Mouse (Mus musculus) embryonic facial prominence, embryonic 15.5 days (tissue): ENCODE results near the gene Itgb2. TPM values are rescaled to one million over a fixed set of nuclear protein-coding genes. Genes with fewer than 3 reads are reported as not detected.

Source experiments
- ATAC-seq: fragments of 200-750 bp; cut with Nextera tagmentation; 2 replicates; pipeline ENCODE4 v1.8.0; 2017; ENCODE audit warnings: low read depth, moderate TSS enrichment; ENCODE audit not compliant: insufficient number of reproducible peaks, low FRiP score, low TSS enrichment
- H3K27ac ChIP-seq: fragments of 300-500 bp; sonication (generic); replicated peaks from 2 replicates; pipeline ENCODE4 v1.5.1; 2015; ENCODE audit warnings: mild to moderate bottlenecking, inconsistent platforms
- H3K27me3 ChIP-seq: fragments of 300-500 bp; sonication (generic); 2 replicates; pipeline ENCODE4 v1.6.1; 2015; ENCODE audit warnings: inconsistent platforms
- H3K36me3 ChIP-seq: fragments of 300-500 bp; sonication (generic); 2 replicates; pipeline ENCODE4 v1.6.1; 2015; ENCODE audit warnings: mild to moderate bottlenecking, inconsistent platforms
- H3K4me1 ChIP-seq: fragments of 300-500 bp; sonication (generic); 2 replicates; pipeline ENCODE4 v1.6.1; 2015; ENCODE audit warnings: inconsistent platforms
- H3K4me2 ChIP-seq: fragments of 300-500 bp; sonication (generic); replicated peaks from 2 replicates; pipeline ENCODE4 v1.6.1; 2015; ENCODE audit warnings: mild to moderate bottlenecking, inconsistent platforms
- H3K4me3 ChIP-seq: fragments of 300-500 bp; sonication (generic); replicated peaks from 2 replicates; pipeline ENCODE4 v1.5.1; 2015; ENCODE audit warnings: mild to moderate bottlenecking, inconsistent platforms
- H3K9ac ChIP-seq: fragments of 300-500 bp; sonication (generic); 2 replicates; pipeline ENCODE4 v1.6.1; 2015; ENCODE audit warnings: inconsistent platforms
- H3K9me3 ChIP-seq: fragments of 300-500 bp; sonication (generic); replicated peaks from 2 replicates; pipeline ENCODE4 v1.6.1; 2016; ENCODE audit warnings: inconsistent platforms
- WGBS: fragments of 180-500 bp; shearing (Covaris S2); methylation state at CpG from one replicate; pipeline ENCODE4 v1.1.7; 2015; 5-methylcytosine and 5-hydroxymethylcytosine counted together
- polyA plus RNA-seq: library from polyadenylated mRNA; unstranded; fragments of >200 nt; fragmentation: Nextera tagmentation; extraction: Ambion mirVana; gene quantifications from 2 replicates; pipeline ENCODE4 v1.2.1, GENCODE M21; 2015

Itgb2 gene
- polyA plus RNA-seq, 1 experiment from 2014 or later: 2.8 TPM

- Histone ChIP-seq H3K36me3 (no peaks in the 10 kb centered on the region), H3K9ac (no peak overlapping the region), H3K27me3 (no peaks in the 10 kb centered on the region), H3K4me3 (no peak overlapping the region), H3K27ac (no peak overlapping the region), H3K9me3 (no peaks in the 10 kb centered on the region), H3K4me1 (no peaks in the 10 kb centered on the region), H3K4me2 (no peak overlapping the region)
- WGBS: 77% methylated on average over 11 of the region's 11 CpGs
- ATAC-seq: no peak
These were observed 7.5 kb downstream of the Itgb2 start for GRCm38 (mm10) chr10:77537215-77538209.

GRCm38 (mm10) chr10:77539320-77539945, 9.4 kb downstream of the Itgb2 start:
- Histone ChIP-seq H3K4me1 (no peaks in the 10 kb centered on the region), H3K4me2 (no peak overlapping the region), H3K27me3 (no peaks in the 10 kb centered on the region), H3K27ac (no peak overlapping the region), H3K36me3 (no peaks in the 10 kb centered on the region), H3K4me3 (no peak overlapping the region), H3K9me3 (no peaks in the 10 kb centered on the region), H3K9ac (no peak overlapping the region)
- WGBS: 76% methylated on average over 7 of the region's 7 CpGs
- no peak for ATAC-seq

DNA sequence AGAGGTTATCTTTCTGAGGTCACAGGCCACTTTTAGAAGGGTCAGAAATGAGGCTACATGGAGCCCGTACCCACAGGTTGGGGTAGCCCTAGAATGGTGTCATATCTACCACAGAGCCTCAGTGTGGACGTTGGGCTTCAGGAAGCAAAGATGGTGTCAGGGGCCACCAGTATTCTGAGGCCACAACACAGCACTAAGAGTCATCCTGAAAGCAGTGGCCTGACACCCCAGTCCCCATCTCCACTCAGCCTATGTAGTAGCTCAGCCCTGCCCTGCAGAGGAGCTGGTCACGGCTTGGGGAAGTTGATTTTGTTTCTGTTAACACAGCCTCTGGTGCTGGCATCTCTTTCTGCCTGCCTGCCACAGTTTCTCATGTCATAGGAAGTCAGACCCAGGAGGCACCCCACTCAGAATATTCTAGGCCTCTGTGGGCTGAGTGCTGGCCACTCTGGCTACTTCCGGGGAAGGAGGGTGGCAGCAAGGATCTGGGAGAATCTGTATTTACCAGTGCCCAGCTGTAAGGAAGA, 10.6 kb downstream of the Itgb2 start:
- no peak for ATAC-seq
- Histone ChIP-seq H3K9ac (no peak overlapping the region), H3K9me3 (no peaks in the 10 kb centered on the region), H3K27ac (no peak overlapping the region), H3K4me2 (no peak overlapping the region), H3K36me3 (no peaks in the 10 kb centered on the region), H3K4me1 (no peaks in the 10 kb centered on the region), H3K4me3 (no peak overlapping the region), H3K27me3 (no peaks in the 10 kb centered on the region)
- WGBS: 71% methylated on average over 4 of the region's 4 CpGs

- WGBS: 72% methylated on average over 10 of the region's 10 CpGs
- Histone ChIP-seq H3K4me3 (no peak overlapping the region), H3K9me3 (no peaks in the 10 kb centered on the region), H3K36me3 (no peaks in the 10 kb centered on the region), H3K9ac (no peak overlapping the region), H3K27me3 (no peaks in the 10 kb centered on the region), H3K4me2 (no peak overlapping the region), H3K27ac (no peak overlapping the region), H3K4me1 (no peaks in the 10 kb centered on the region)
- ATAC-seq: no peak
These were observed 12.0 kb downstream of the Itgb2 start for GRCm38 (mm10) chr10:77541864-77542666.

DNA sequence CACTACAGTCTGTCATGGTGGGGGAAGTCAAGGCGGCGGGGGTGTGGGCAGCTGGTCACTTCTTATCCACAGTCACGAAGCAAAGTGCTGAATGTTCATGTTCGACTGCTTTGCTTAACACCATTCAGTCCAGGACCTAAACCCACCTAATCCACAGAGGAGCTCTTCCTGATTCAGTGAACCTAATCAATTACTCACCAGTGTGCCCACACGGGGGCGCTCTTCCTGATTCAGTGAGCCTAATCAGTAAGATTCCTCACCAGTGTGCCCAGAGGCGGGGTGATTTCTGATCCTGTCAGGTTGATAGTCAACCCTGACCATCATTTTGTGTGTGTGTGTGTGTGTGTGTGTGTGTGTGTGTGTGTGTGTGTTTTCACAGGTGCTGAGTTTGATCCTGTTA, 13.2 kb downstream of the Itgb2 start:
- H3K4me3 ChIP-seq: no peak overlapping the region
- H3K9ac ChIP-seq: no peak overlapping the region
- H3K4me2 ChIP-seq: no peak overlapping the region
- H3K4me1 ChIP-seq: no peaks in the 10 kb centered on the region
- H3K27ac ChIP-seq: no peak overlapping the region
- no peaks in the 10 kb centered on the region for H3K27me3 ChIP-seq
- 43% methylated on average over 7 of the region's 7 CpGs for WGBS
- no peaks in the 10 kb centered on the region for H3K9me3 ChIP-seq
- no peak for ATAC-seq
- no peaks in the 10 kb centered on the region for H3K36me3 ChIP-seq

GRCm38 (mm10) chr10:77544916-77545315, 14.9 kb downstream of the Itgb2 start:
- no peak overlapping the region for H3K9ac ChIP-seq
- no peak overlapping the region for H3K4me3 ChIP-seq
- H3K27ac ChIP-seq: no peak overlapping the region
- no peaks in the 10 kb centered on the region for H3K27me3 ChIP-seq
- no peak overlapping the region for H3K4me2 ChIP-seq
- 77% methylated on average over 5 of the region's 5 CpGs for WGBS
- H3K4me1 ChIP-seq: no peaks in the 10 kb centered on the region
- no peaks in the 10 kb centered on the region for H3K9me3 ChIP-seq
- no peaks in the 10 kb centered on the region for H3K36me3 ChIP-seq
- ATAC-seq: no peak

DNA sequence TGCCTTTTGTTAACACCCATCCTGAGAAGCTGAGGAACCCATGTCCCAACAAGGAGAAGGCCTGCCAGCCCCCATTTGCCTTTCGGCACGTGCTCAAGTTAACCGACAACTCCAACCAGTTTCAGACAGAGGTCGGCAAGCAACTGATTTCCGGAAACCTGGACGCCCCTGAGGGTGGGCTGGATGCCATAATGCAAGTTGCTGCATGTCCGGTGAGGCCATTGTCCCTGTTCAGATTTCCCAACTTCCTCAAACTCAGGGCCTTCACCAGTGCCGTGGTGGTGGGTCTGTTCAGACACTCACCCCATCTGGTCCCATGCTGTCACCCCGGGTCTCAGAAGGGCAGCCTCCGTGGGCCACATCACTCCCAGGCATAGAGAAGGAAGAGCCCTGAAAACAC, 18.5 kb downstream of the Itgb2 start:
- H3K9me3 ChIP-seq: no peaks in the 10 kb centered on the region
- WGBS: 69% methylated on average over 10 of the region's 10 CpGs
- no peak overlapping the region for H3K4me2 ChIP-seq
- no peak for ATAC-seq
- H3K36me3 ChIP-seq: no peaks in the 10 kb centered on the region
- no peaks in the 10 kb centered on the region for H3K27me3 ChIP-seq
- H3K4me3 ChIP-seq: no peak overlapping the region
- H3K9ac ChIP-seq: no peak overlapping the region
- H3K27ac ChIP-seq: no peak overlapping the region
- no peaks in the 10 kb centered on the region for H3K4me1 ChIP-seq

DNA sequence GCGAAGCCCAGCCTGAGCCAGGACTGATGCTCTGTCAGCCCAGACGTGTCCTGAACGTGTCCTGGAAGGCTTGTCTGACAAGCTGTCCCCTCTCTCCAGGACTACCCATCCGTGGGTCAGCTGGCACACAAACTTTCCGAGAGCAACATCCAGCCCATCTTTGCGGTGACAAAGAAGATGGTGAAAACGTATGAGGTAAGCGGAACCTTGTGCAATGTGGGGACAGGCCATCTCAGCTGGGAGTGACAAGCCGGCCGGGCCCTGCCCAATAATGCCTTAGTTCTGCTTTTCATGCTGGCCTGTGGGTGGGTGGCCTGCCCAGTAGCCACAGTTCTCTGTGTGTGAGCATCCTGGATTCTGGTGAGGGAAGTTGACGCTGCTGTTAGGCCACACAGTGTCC, 20.8 kb downstream of the Itgb2 start:
- Histone ChIP-seq H3K4me1 (no peaks in the 10 kb centered on the region), H3K36me3 (no peaks in the 10 kb centered on the region), H3K9ac (no peak overlapping the region), H3K4me2 (no peak overlapping the region), H3K4me3 (no peak overlapping the region), H3K27ac (no peak overlapping the region), H3K27me3 (no peaks in the 10 kb centered on the region), H3K9me3 (no peaks in the 10 kb centered on the region)
- WGBS: 71% methylated on average over 11 of the region's 11 CpGs
- no peak for ATAC-seq

DNA sequence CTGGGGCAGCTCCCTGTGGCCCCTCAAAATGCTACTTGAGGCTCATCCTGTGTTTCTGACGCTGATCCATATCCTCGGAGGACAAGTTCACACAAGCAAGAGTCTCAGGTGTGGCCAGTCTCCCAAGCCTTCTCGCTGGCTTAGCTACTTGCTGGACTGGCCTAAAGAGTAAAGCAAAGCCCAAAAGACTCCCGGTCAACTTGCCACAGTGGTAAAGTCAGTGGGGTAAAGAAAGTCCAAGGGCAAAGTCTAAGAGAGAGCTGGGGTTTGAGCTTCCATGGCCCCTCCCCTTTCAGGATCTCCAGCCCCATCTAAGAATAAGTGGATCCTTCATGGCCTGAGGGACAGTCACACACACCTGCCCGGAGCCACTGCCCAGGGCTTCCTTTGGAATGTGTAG, 22.1 kb downstream of the Itgb2 start:
- whole genome bisulfite sequencing: 78% methylated on average over 5 of the region's 5 CpGs
- Histone ChIP-seq H3K4me3 (no peak overlapping the region), H3K27ac (no peak overlapping the region), H3K36me3 (no peaks in the 10 kb centered on the region), H3K4me2 (no peak overlapping the region), H3K4me1 (no peaks in the 10 kb centered on the region), H3K9me3 (no peaks in the 10 kb centered on the region), H3K9ac (no peak overlapping the region), H3K27me3 (no peaks in the 10 kb centered on the region)
- no peak for ATAC-seq

GRCm38 (mm10) chr10:77553285-77553684, 23.2 kb downstream of the Itgb2 start:
- no peaks in the 10 kb centered on the region for H3K9me3 ChIP-seq
- no peaks in the 10 kb centered on the region for H3K27me3 ChIP-seq
- ATAC-seq: no peak
- no peak overlapping the region for H3K4me2 ChIP-seq
- H3K27ac ChIP-seq: no peak overlapping the region
- 76% methylated on average over 4 of the region's 4 CpGs for WGBS
- no peaks in the 10 kb centered on the region for H3K4me1 ChIP-seq
- no peak overlapping the region for H3K9ac ChIP-seq
- no peak overlapping the region for H3K4me3 ChIP-seq
- H3K36me3 ChIP-seq: no peaks in the 10 kb centered on the region

DNA sequence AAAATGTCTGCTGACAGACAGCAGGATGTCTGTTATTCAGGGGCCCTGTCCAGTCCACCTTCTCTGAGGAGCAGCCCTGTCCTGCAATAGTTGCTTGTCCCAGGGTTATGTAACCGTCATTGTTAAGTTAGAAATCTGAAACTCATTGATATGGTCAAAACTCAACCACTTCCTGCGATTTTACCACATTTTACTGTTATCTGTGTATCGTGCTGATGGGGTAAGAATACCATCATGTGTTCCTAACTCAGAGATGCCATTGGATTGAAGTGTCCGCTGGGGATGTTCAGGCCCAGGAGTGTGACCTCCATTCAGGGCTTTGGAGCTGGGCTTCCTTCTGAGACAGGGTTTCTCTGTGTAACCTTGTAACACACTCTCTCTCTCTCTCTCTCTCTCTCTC, 24.9 kb downstream of the Itgb2 start:
- no peaks in the 10 kb centered on the region for H3K27me3 ChIP-seq
- H3K9ac ChIP-seq: no peak overlapping the region
- H3K4me3 ChIP-seq: no peak overlapping the region
- H3K36me3 ChIP-seq: no peaks in the 10 kb centered on the region
- no peak overlapping the region for H3K27ac ChIP-seq
- 86% methylated on average over 4 of the region's 4 CpGs for WGBS
- no peak overlapping the region for H3K4me2 ChIP-seq
- H3K9me3 ChIP-seq: no peaks in the 10 kb centered on the region
- ATAC-seq: no peak
- no peaks in the 10 kb centered on the region for H3K4me1 ChIP-seq
